Mouse (Mus musculus): Measurements from ENCODE around the gene Slamf8.

Slamf8 gene

GRCm38 (mm10) chr1:172590385-172590784 lies at the start of gene Slamf8:
TSS of gene Slamf8 (minus strand) at chr1:172590568.
- no peak for DNase-seq

- DNase-seq, result no peak
Observed at GRCm38 (mm10) chr1:172638781-172639180, 48.4 kb upstream of the Slamf8 start.

GRCm38 (mm10) chr1:172637801-172638200 lies 47.4 kb upstream of the Slamf8 start:
- no peak for DNase-seq

- no peak for DNase-seq
Observed at GRCm38 (mm10) chr1:172636266-172636665, 45.9 kb upstream of the Slamf8 start.

DNA sequence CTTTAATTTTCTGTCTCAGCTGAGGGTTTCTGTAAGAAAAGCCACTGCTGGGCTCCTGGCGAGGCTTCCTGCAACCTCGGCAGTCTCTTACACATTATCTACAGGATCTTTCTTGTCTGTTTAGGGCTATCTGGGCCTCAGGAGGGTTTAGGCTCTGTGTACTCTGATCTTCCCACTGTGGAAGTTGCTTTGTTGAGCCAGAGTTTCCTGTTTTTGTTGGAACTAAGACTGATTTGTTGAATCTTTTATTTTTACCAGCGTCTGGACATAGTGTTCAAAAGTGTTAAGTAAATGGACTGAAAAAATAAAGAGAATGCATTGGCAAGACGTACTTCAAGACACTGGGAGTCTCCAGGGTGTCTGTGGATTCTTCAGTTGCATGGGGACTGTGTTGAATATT lies 44.9 kb upstream of the Slamf8 start:
- DNase-seq, result no peak

- no peak for DNase-seq
Observed at GRCm38 (mm10) chr1:172634136-172634535, 43.8 kb upstream of the Slamf8 start.

GRCm38 (mm10) chr1:172632451-172633326 lies 42.3 kb upstream of the Slamf8 start, which contains the start of gene Dusp23:
TSS of gene Dusp23 (minus strand) at chr1:172632962.
- peak; percentile 92 to 94 for DNase-seq

DNA sequence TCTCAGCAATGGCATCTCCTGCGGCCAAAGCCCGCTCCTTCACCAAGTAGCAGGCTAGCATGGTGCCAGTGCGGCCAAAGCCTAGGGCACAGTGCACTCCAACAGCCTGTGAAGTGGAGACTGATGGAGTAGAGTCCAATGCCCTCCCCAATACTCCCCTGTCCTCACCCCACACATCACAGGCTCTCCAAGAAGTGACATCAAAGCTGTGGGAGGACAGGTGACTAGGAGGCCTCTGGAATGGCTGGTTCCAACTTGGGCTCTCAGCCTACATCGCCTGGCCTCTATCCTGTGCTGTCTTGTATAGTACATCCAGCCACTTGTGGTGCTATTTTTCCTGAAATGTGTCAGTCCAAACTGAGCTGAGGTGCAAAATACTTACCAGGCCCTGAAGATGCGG lies 41.4 kb upstream of the Slamf8 start:
- no peak for DNase-seq

DNA sequence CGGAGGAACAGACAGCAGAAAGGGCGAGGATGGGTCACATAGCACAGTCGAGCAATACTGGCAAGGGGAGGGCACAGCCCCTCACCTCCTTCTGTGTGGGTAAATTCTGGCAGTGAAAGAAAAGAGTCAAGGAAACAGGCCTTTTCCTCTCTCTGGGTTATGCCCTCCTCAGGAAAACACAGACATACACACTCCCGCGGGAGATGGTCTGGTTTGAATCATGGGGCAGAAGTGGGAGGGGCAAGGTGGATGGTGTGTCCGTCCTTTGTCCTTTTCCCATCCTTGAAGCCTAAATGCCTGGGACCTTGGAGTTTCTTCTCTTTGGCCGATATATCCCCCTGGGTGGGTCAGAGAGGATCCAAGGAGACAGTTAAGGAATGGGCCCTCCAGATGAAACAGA lies 39.5 kb upstream of the Slamf8 start:
- no peak for DNase-seq

DNA sequence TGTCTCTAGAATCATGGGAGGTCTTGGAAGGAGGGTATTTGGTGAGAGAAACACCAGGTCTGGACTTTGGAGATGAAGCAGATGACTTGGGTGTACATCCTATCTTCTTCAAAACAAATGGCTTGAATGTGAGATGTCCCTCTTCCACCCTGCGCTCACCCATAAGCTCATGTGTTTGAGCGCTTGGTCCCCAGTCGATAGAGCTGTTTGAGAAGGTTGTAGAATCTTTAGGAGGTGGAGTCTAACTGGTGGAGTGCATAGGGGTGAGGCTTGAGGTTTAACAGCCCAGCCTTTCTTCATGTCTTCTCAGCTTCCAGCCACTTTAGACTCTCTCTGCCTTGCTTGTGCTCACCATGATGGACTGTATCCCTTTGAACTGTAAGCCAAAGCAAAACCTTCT lies 35.9 kb upstream of the Slamf8 start:
- no peak for DNase-seq

- DNase-seq, result no peak
Observed at GRCm38 (mm10) chr1:172624081-172624480, 33.7 kb upstream of the Slamf8 start.

DNA sequence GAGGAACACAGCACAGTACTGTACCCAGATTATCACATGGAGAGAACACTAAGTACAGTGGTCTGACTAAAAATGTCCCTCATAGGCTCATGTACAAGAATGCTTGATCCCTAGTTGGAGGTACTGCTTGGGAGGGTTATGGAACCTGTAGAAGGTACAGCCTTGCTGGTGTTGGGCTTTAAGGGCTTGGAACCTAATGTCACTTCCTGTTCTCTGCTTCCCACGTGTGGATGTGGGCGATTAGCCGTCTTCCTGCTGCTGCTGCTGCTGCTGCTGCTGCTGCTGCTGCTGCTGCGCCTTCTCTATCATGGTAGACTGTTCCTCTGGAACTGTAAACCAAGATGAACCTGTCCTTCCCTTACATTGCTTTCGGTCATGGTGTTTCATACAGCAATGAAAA lies 33.2 kb upstream of the Slamf8 start:
- DNase-seq, result no peak

DNA sequence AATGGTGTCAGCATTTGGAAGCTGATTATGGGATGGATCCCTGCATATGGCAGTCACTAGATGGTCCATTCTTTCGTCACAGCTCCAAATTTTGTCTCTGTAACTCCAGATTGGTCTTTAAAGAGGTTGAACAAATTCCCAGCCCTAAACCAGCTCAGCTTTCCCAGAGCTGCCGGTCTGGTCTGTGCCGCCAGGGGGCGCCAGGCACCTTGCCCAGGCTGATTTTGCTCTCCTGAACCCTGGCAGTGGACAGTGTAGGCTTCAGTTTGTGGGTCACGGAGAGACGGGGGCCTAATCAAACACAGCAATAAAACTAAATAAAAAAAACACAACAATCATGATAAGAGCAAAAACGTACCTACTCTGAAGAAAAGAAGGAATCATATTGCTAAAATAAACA lies 28.9 kb upstream of the Slamf8 start:
- DNase-seq, result peak; percentile 48 to 65

DNA sequence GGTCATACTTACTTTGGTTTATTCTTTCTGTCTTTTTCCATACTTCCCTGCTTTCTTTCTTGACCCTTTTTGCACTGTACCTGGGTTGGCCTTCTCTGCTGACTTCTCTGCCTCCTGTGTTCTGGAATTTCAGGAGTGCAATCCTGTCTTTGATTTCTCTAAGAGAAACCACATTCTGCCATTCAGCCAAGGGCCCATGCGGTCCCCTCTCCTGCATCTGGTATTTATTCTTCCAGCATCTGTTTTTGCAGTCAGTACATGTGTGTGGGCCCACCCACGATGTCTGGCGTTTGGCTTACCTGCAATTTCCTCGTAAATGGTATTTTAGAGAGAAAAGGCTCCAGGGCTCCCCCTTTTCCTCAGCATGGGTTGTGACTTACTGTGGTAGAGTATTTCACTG lies 27.8 kb upstream of the Slamf8 start:
- DNase-seq, result no peak

- no peak for DNase-seq
Observed at GRCm38 (mm10) chr1:172617365-172618076, 27.2 kb upstream of the Slamf8 start.

DNA sequence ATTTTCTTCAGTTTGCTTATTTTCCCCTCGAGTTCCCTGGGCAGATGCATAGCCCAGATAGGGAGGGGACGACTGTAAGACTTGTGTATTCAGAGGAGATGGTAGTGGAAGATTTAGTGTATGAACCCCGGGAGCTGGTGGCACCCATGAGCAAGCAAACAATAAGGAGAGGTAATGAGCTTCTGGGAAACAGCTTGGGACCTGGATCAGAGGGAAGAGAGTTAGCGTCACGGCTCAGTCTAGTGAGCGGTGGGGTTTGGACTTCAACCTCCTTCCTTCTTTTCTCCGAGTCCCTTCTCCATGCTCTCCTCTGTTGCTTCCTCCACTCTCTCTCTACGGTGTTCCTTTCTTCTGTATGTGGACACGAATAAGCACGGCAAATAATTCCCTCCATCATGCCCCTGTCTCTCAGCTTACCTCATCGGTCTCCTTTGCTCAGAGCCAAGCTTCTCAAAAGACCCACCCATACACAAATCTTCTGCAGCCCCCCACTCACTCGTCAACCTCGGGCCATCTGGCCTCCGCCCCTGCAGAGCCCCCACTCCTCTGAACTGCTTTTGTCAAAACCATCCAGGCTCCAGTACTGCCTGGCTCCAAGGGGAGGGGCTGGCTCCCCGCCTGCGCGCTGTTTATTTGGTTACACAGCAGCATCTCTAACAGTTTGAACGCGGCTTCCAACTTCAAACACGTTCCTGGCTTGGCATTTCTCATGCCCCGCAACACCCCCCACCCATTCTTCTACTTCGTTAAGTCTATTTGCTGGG lies 26.4 kb upstream of the Slamf8 start:
- DNase-seq, result no peak

- DNase-seq, result no peak
Observed at GRCm38 (mm10) chr1:172615412-172615811, 25.0 kb upstream of the Slamf8 start.

DNA sequence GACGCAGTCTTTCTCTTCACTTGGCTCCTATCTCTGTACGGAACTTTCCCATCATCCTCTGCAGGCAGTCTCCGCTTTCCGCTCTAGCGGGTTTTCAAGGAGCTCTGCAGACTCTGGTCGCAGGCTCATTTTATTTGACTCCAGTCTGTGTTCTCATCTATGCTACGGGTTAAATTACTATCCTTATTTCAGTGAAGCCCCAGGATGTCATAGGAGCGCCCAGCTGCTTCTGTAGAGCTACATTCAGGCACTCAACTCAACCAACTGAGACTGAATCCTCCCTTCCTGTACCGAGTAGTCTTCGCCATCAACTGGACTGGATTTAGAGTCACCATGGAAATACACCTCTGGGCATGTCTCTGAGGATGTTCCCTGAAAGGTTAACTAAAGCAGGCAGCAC lies 24.3 kb upstream of the Slamf8 start:
- DNase-seq, result no peak

DNA sequence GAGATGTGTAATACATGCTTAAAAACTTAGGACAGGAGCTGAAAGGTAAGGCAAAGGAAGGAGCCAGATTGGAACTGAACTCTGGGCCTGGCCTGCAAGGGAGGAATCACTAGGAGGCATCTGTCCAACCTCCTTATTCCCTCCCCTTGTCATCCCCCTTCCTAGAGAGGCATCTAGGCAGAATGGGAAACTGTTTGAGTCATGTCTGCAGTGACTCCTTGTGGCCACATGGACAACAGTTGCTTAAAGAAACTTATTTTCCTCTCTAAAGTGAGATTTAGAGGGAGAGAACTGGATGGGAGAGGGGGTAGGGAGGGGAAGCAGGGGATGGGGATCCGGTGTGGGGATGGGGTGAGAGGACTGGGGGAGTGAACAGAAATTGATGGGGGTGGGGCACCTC lies 22.4 kb upstream of the Slamf8 start:
- DNase-seq, result no peak

DNA sequence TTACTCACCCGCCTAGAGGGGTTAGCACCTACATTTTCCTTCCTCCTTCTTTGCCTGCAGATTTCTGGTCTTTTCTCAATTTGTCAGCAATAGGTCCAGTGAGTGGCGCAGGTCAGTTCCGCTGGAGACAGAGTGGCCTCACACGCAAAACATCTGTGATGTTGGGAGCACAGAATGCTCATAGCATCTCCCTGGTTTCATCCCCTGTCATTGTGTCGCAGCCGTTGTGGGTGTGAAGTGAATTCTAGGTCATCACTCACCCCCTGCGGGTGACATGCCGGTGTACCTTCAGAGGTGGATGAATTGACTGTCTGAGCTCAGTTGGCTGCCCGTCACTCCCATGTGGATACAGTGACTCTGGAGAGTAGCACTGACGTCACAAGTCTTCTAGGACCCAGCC lies 20.9 kb upstream of the Slamf8 start:
- no peak for DNase-seq

- no peak for DNase-seq
Observed at GRCm38 (mm10) chr1:172602326-172602725, 12.0 kb upstream of the Slamf8 start, which contains the start of gene Fcrl6. TSS of gene Fcrl6 (minus strand) at chr1:172602551.

- no peak for DNase-seq
Observed at GRCm38 (mm10) chr1:172594495-172594894, 4.1 kb upstream of the Slamf8 start.

DNA sequence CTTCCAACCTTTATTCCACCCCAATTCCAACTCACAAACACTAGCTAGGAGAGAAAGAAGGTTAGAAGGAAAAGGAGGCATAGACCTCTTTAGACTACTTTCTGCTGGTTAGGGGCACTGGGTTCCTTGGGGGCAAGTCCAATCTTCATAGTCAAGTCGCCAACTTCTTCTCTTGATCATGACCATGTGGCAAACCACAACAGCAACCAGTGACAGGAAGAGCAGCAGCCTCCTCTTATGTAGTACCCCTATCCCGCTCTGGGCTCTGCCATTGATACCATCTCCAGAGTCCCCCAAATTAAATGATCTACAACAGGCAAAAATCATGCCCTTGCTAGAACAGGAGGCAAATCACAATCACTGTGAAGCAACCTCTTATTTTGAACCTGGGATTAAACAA lies 3.6 kb upstream of the Slamf8 start:
- DNase-seq, result no peak
